Mouse (Mus musculus) forebrain, embryonic 16.5 days (tissue): ENCODE results near the gene Sept7. TPM values are rescaled to one million over a fixed set of nuclear protein-coding genes. Genes with fewer than 3 reads are reported as not detected.
"Not testable (repeated sequence)": the region's sequence is repeated elsewhere in the genome, so short reads cannot be mapped to it uniquely, and the experiment has no call there.

Experiments
- ATAC-seq: fragments of 200-750 bp; cut with Nextera tagmentation; 2 replicates; pipeline ENCODE4 v1.8.0; 2017; ENCODE audit warnings: mild to moderate bottlenecking, moderate library complexity
- H3K27ac ChIP-seq: fragments of 300-500 bp; sonication (generic); 2 replicates; pipeline ENCODE4 v1.5.1; 2014; ENCODE audit warnings: low read length, control low read depth
- H3K27me3 ChIP-seq: fragments of 300-500 bp; sonication (generic); replicated peaks from 2 replicates; pipeline ENCODE4 v1.6.1; 2014; ENCODE audit warnings: low read length; ENCODE audit not compliant: control insufficient read depth, insufficient read depth
- H3K36me3 ChIP-seq: fragments of 300-500 bp; sonication (generic); 2 replicates; pipeline ENCODE4 v1.6.1; 2014; ENCODE audit not compliant: control insufficient read depth, insufficient read depth
- H3K4me1 ChIP-seq: fragments of 300-500 bp; sonication (generic); replicated peaks from 2 replicates; pipeline ENCODE4 v1.6.1; 2014; ENCODE audit warnings: low read length; ENCODE audit not compliant: control insufficient read depth, insufficient read depth
- H3K4me2 ChIP-seq: fragments of 300-500 bp; sonication (generic); 2 replicates; pipeline ENCODE4 v1.6.1; 2014; ENCODE audit warnings: mild to moderate bottlenecking, low read length, control low read depth
- H3K4me3 ChIP-seq: fragments of 300-500 bp; sonication (generic); replicated peaks from 2 replicates; pipeline ENCODE4 v1.5.1; 2014; ENCODE audit warnings: mild to moderate bottlenecking, low read length, control low read depth
- H3K9ac ChIP-seq: fragments of 300-500 bp; sonication (generic); replicated peaks from 2 replicates; pipeline ENCODE4 v1.6.1; 2014; ENCODE audit warnings: low read depth, low read length, control low read depth
- H3K9me3 ChIP-seq: fragments of 300-500 bp; sonication (generic); 2 replicates; pipeline ENCODE4 v1.6.1; 2016; ENCODE audit warnings: low read length; ENCODE audit not compliant: control insufficient read depth
- WGBS: fragments of 180-500 bp; shearing (Covaris S2); extraction: QIAGEN DNeasy Blood & Tissue Kit; methylation state at CpG from one replicate; pipeline ENCODE4 v1.1.7; 2014; 5-methylcytosine and 5-hydroxymethylcytosine counted together
- polyA plus RNA-seq: library from polyadenylated mRNA; unstranded; fragments of >200 nt; fragmentation: Nextera tagmentation; extraction: Ambion mirVana; gene quantifications from 2 replicates; pipeline ENCODE4 v1.2.1, GENCODE M21; 2015

The Sept7 gene
- polyA plus RNA-seq, 1 experiment from 2014 or later = 265 TPM

GRCm38 (mm10) chr9:25271902-25272301, 19.7 kb downstream of the Sept7 start:
- no peak for ATAC-seq
- Histone ChIP-seq H3K27ac (no peak overlapping the region), H3K36me3 (0 out of 2 replicates have a peak, but pooled peaks cover 2% of the 10 kb centered on the region), H3K4me1 (no peaks in the 10 kb centered on the region), H3K4me3 (no peak overlapping the region), H3K9me3 (no peaks in the 10 kb centered on the region), H3K4me2 (no peak overlapping the region), H3K27me3 (no peaks in the 10 kb centered on the region), H3K9ac (no peak overlapping the region)
- WGBS = 96% methylated on average over 2 of the region's 2 CpGs

- Histone ChIP-seq H3K9ac (no peak overlapping the region), H3K27ac (no peak overlapping the region), H3K36me3 (peaks cover under 1% of the 10 kb centered on the region; the same call in 1 of the 2 replicates), H3K9me3 (no peaks in the 10 kb centered on the region), H3K4me1 (no peaks in the 10 kb centered on the region), H3K4me2 (no peak overlapping the region), H3K4me3 (no peak overlapping the region), H3K27me3 (no peaks in the 10 kb centered on the region)
- WGBS = 93% methylated on average over 1 of the region's 1 CpGs
- ATAC-seq = no peak
Observed at GRCm38 (mm10) chr9:25289796-25290195, 37.6 kb downstream of the Sept7 start.

- no peaks in the 10 kb centered on the region for H3K9me3 ChIP-seq
- H3K4me3 ChIP-seq = no peak overlapping the region
- peaks cover 8% of the 10 kb centered on the region for H3K36me3 ChIP-seq
- no peak overlapping the region for H3K4me2 ChIP-seq
- no peaks in the 10 kb centered on the region for H3K27me3 ChIP-seq
- peak; percentile 50; the same call in 1 of the 2 replicates for ATAC-seq
- no peaks in the 10 kb centered on the region for H3K4me1 ChIP-seq
- no peak overlapping the region for H3K9ac ChIP-seq
- 83% methylated on average over 1 of the region's 1 CpGs for WGBS
- H3K27ac ChIP-seq = no peak overlapping the region
Observed at GRCm38 (mm10) chr9:25309505-25310182, 57.4 kb downstream of the Sept7 start.

GRCm38 (mm10) chr9:25314304-25314703, 62.1 kb downstream of the Sept7 start:
- H3K4me1 ChIP-seq = no peaks in the 10 kb centered on the region
- no peak overlapping the region for H3K4me3 ChIP-seq
- H3K4me2 ChIP-seq = no peak overlapping the region
- H3K9me3 ChIP-seq = no peaks in the 10 kb centered on the region
- no peak overlapping the region for H3K27ac ChIP-seq
- no peak overlapping the region for H3K9ac ChIP-seq
- H3K36me3 ChIP-seq = no peaks in the 10 kb centered on the region; the same call in 1 of the 2 replicates
- no peaks in the 10 kb centered on the region for H3K27me3 ChIP-seq
- WGBS = 91% methylated on average over 4 of the region's 4 CpGs
- no peak for ATAC-seq

GRCm38 (mm10) chr9:25317827-25318505, 65.7 kb downstream of the Sept7 start:
- no peaks in the 10 kb centered on the region for H3K4me1 ChIP-seq
- 69% methylated on average over 4 of the region's 4 CpGs for WGBS
- no peaks in the 10 kb centered on the region for H3K9me3 ChIP-seq
- H3K27ac ChIP-seq = no peak overlapping the region
- no peaks in the 10 kb centered on the region; the same call in 1 of the 2 replicates for H3K36me3 ChIP-seq
- H3K9ac ChIP-seq = no peak overlapping the region
- no peaks in the 10 kb centered on the region for H3K27me3 ChIP-seq
- peak; percentile 88 for ATAC-seq
- no peak overlapping the region for H3K4me3 ChIP-seq
- H3K4me2 ChIP-seq = no peak overlapping the region

- H3K9me3 ChIP-seq, H3K27ac ChIP-seq, H3K4me2 ChIP-seq, H3K36me3 ChIP-seq, H3K4me1 ChIP-seq, H3K4me3 ChIP-seq, H3K9ac ChIP-seq, ATAC-seq, H3K27me3 ChIP-seq: not testable (repeated sequence)
- WGBS = 91% methylated on average over 6 of the region's 6 CpGs
Observed at GRCm38 (mm10) chr9:25319676-25320075, 67.4 kb downstream of the Sept7 start.

GRCm38 (mm10) chr9:25327727-25328370, 75.6 kb downstream of the Sept7 start:
- Histone ChIP-seq H3K27me3 (no peaks in the 10 kb centered on the region), H3K4me2 (no peak overlapping the region), H3K36me3 (no peaks in the 10 kb centered on the region), H3K4me1 (no peaks in the 10 kb centered on the region), H3K9me3 (no peaks in the 10 kb centered on the region), H3K4me3 (no peak overlapping the region), H3K9ac (no peak overlapping the region), H3K27ac (no peak overlapping the region)
- WGBS = 87% methylated on average over 4 of the region's 4 CpGs
- no peak for ATAC-seq

GRCm38 (mm10) chr9:25328946-25329723, 76.9 kb downstream of the Sept7 start:
- H3K9me3 ChIP-seq = no peaks in the 10 kb centered on the region
- H3K4me3 ChIP-seq = no peak overlapping the region
- no peaks in the 10 kb centered on the region for H3K27me3 ChIP-seq
- H3K36me3 ChIP-seq = no peaks in the 10 kb centered on the region
- no peaks in the 10 kb centered on the region for H3K4me1 ChIP-seq
- H3K4me2 ChIP-seq = no peak overlapping the region
- no peak overlapping the region for H3K9ac ChIP-seq
- WGBS = 86% methylated on average over 11 of the region's 11 CpGs
- no peak for ATAC-seq
- no peak overlapping the region for H3K27ac ChIP-seq
